8 mouse cellular contexts compared by ENCODE assay signal in genomic region chr15:78771531-78772367, GRCm38 (mm10). TPM values are rescaled to one million over a fixed set of nuclear protein-coding genes. Genes with fewer than 3 reads are reported as not detected.
DNase-seq lines count a peak whose midpoint lies in the region; ATAC-seq and TF ChIP-seq lines count a peak whose summit lies in the region.

No protein-coding gene starts in this region.

- H3K9ac ChIP-seq in heart, embryonic 15.5 days: peak overlapping the region; percentile 33; the same call in 1 of the 2 replicates
- H3K9ac ChIP-seq in kidney, postnatal 0 days (ENCODE audit: low read depth, low read length): no peak overlapping the region

- H3K27me3 ChIP-seq in heart, embryonic 15.5 days: no peaks in the 10 kb centered on the region
- H3K27me3 ChIP-seq in kidney, postnatal 0 days (ENCODE audit: insufficient read depth, low read length): no peaks in the 10 kb centered on the region
- H3K27me3 ChIP-seq in splenic B cell, adult 2 months (ENCODE audit: control insufficient read depth, insufficient read depth, low read length, poor library complexity, severe bottlenecking): no peaks in the 10 kb centered on the region

- H3K27ac ChIP-seq in heart, embryonic 15.5 days: peak overlapping the region; percentile 73
- peak overlapping the region; percentile 71 for H3K27ac ChIP-seq in kidney, postnatal 0 days

- TF ChIP-seq CTCF in brain, embryonic 14.5 days (IDR thresholded peaks at IDR 0.05; ENCODE audit: borderline replicate concordance, extremely low read depth, insufficient read depth, insufficient read length): no peak
- no peak for TF ChIP-seq CTCF in kidney, postnatal 0 days (IDR thresholded peaks at IDR 0.05; ENCODE audit: low read depth)

- H3K36me3 ChIP-seq in heart, embryonic 15.5 days: peaks cover 14% of the 10 kb centered on the region; the same call in 1 of the 2 replicates
- H3K36me3 ChIP-seq in kidney, postnatal 0 days (ENCODE audit: insufficient read depth, low read length): 0 out of 2 replicates have a peak, but pooled peaks cover 10% of the 10 kb centered on the region
- peaks cover 4% of the 10 kb centered on the region for H3K36me3 ChIP-seq in splenic B cell, adult 2 months (ENCODE audit: control insufficient read depth, insufficient read depth, low read length, poor library complexity, severe bottlenecking)

- peaks cover 3% of the 10 kb centered on the region; the same call in 1 of the 2 replicates for H3K9me3 ChIP-seq in heart, embryonic 15.5 days (replicated peaks)
- no peaks in the 10 kb centered on the region for H3K9me3 ChIP-seq in kidney, postnatal 0 days (replicated peaks; ENCODE audit: low read length)

- peak; percentile 48; the same call in 1 of the 2 replicates for ATAC-seq in heart, embryonic 15.5 days (replicated peaks; ENCODE audit: insufficient number of reproducible peaks, insufficient read depth, low FRiP score, low read depth)
- no peak for ATAC-seq in kidney, postnatal 0 days (replicated peaks; ENCODE audit: low FRiP score, low read depth)

- TF ChIP-seq POLR2A in brain, embryonic 14.5 days (IDR thresholded peaks at IDR 0.05; ENCODE audit: borderline replicate concordance, extremely low read depth, insufficient read depth, insufficient read length, poor library complexity, severe bottlenecking): 0 out of 2 replicates have a peak, but pooled peaks have one; percentile 2

- H3K4me1 ChIP-seq in heart, embryonic 15.5 days (replicated peaks): peaks cover 11% of the 10 kb centered on the region
- no peaks in the 10 kb centered on the region for H3K4me1 ChIP-seq in kidney, postnatal 0 days (replicated peaks; ENCODE audit: insufficient read depth, low read length)

- 57% methylated on average over 19 of the region's 19 CpGs for WGBS in heart, embryonic 15.5 days
- WGBS in kidney, postnatal 0 days: 61% methylated on average over 19 of the region's 19 CpGs

- H3K4me3 ChIP-seq in heart, embryonic 15.5 days: peak overlapping the region; percentile 44
- H3K4me3 ChIP-seq in kidney, postnatal 0 days (replicated peaks; ENCODE audit: low read depth, low read length): peak overlapping the region; percentile 20

- peak overlapping the region; percentile 56 for H3K4me2 ChIP-seq in heart, embryonic 15.5 days
- H3K4me2 ChIP-seq in kidney, postnatal 0 days (ENCODE audit: low read length): peak overlapping the region; percentile 48

- DNase-seq in B cell, adult 2 months: peak; percentile 56 to 57
- DNase-seq in brain, embryonic 14.5 days (ENCODE audit: low read depth): peak; percentile 46
- DNase-seq in kidney, postnatal 0 days (ENCODE audit: low spot score): peak; percentile 40
- DNase-seq in lung, postnatal 36 days: peak; percentile 85
- peak; percentile 57 for DNase-seq in splenic B cell, adult 2 months (ENCODE audit: low read depth, low spot score)
- DNase-seq in frontal cortex, postnatal 14 days (ENCODE audit: low spot score in 2 of 2): no peak
- DNase-seq in ovary, postnatal 14 days (ENCODE audit: low spot score): no peak

RNA-seq across cellular contexts. Expression of gene Mfng, which starts 1.5 kb away (rescaled TPM):
- polyA plus RNA-seq in brain, embryonic 14.5 days (2012; rRNA removed): 37.6 and 72.6 TPM in 2 replicates
- 13.6 and 21.0 TPM in 2 replicates for polyA plus RNA-seq in heart, embryonic 15.5 days (2015; fragmentation: Nextera tagmentation; extraction: Ambion mirVana)
- polyA plus RNA-seq in kidney, postnatal 0 days (2015; fragmentation: Nextera tagmentation; extraction: Ambion mirVana): 18.8 and 18.9 TPM in 2 replicates

RNA-seq across cellular contexts. Expression of gene Card10, which starts 31.1 kb away (rescaled TPM):
- 5.1 and 5.5 TPM in 2 replicates for polyA plus RNA-seq in brain, embryonic 14.5 days (2012; rRNA removed)
- 5.7 and 7.6 TPM in 2 replicates for polyA plus RNA-seq in heart, embryonic 15.5 days (2015; fragmentation: Nextera tagmentation; extraction: Ambion mirVana)
- 8.2 and 9.2 TPM in 2 replicates for polyA plus RNA-seq in kidney, postnatal 0 days (2015; fragmentation: Nextera tagmentation; extraction: Ambion mirVana)

RNA-seq across cellular contexts. Expression of gene Elfn2, which starts 53.2 kb away (rescaled TPM):
- 13.2 and 22.5 TPM in 2 replicates for polyA plus RNA-seq in brain, embryonic 14.5 days (2012; rRNA removed)
- 0.10 and 0.19 TPM in 2 replicates for polyA plus RNA-seq in heart, embryonic 15.5 days (2015; fragmentation: Nextera tagmentation; extraction: Ambion mirVana)
- polyA plus RNA-seq in kidney, postnatal 0 days (2015; fragmentation: Nextera tagmentation; extraction: Ambion mirVana): 0.10 and 0.13 TPM in 2 replicates

Comparison
In these comparisons a context has a peak if more than half of its experiments do, and no peak if none do; other contexts are left out.
1. DNase-seq: peak in B cell, adult 2 months (2 of 2), brain, embryonic 14.5 days (single experiment), kidney, postnatal 0 days (single experiment), lung, postnatal 36 days (single experiment) and splenic B cell, adult 2 months (single experiment); none in frontal cortex, postnatal 14 days (0 of 2) and ovary, postnatal 14 days (single experiment).
2. RNA of gene Elfn2, which starts 53.2 kb away (polyA plus RNA-seq): 13.2 to 22.5 TPM in brain, embryonic 14.5 days; 0.10 to 0.13 TPM in kidney, postnatal 0 days and 0.10 to 0.19 TPM in heart, embryonic 15.5 days; every median in the first group is over 10 times any median in the second.